Mouse (Mus musculus): ENCODE results near the gene Crip1.
A peak's percentile ranks its signal among the peaks of the same experiment; 100 is the strongest.

Crip1 gene

GRCm38 (mm10) chr12:113146112-113147057 is at the start of gene Crip1:
Gene Crip1 (plus strand): TSS chr12:113146316.
- peak; percentile 73 for DNase-seq (ENCODE audit: low spot score)

GRCm38 (mm10) chr12:113097040-113097439 is 49.1 kb upstream of the Crip1 start:
- no peak for DNase-seq (ENCODE audit: low spot score)

- no peak for DNase-seq (ENCODE audit: low spot score)
These were observed 48.3 kb upstream of the Crip1 start, which contains the start of gene Mta1 for GRCm38 (mm10) chr12:113097749-113098281. Gene Mta1 (plus strand): TSS chr12:113098278.

GRCm38 (mm10) chr12:113098530-113099151 is 47.5 kb upstream of the Crip1 start:
- DNase-seq (ENCODE audit: low spot score) = no peak

GRCm38 (mm10) chr12:113099470-113100237 is 46.5 kb upstream of the Crip1 start:
- no peak for DNase-seq (ENCODE audit: low spot score)

GRCm38 (mm10) chr12:113100448-113101076 is 45.6 kb upstream of the Crip1 start:
- no peak for DNase-seq (ENCODE audit: low spot score)

- no peak for DNase-seq (ENCODE audit: low spot score)
These were observed 44.7 kb upstream of the Crip1 start for GRCm38 (mm10) chr12:113101251-113101960.

- no peak for DNase-seq (ENCODE audit: low spot score)
These were observed 43.7 kb upstream of the Crip1 start for GRCm38 (mm10) chr12:113102461-113102860.

GRCm38 (mm10) chr12:113103846-113104451 is 42.2 kb upstream of the Crip1 start:
- DNase-seq (ENCODE audit: low spot score) = no peak

GRCm38 (mm10) chr12:113106386-113106785 is 39.7 kb upstream of the Crip1 start:
- no peak for DNase-seq (ENCODE audit: low spot score)

GRCm38 (mm10) chr12:113107431-113108124 is 38.5 kb upstream of the Crip1 start:
- no peak for DNase-seq (ENCODE audit: low spot score)

GRCm38 (mm10) chr12:113108528-113109283 is 37.4 kb upstream of the Crip1 start:
- no peak for DNase-seq (ENCODE audit: low spot score)

- DNase-seq (ENCODE audit: low spot score) = no peak
These were observed 36.3 kb upstream of the Crip1 start for GRCm38 (mm10) chr12:113109801-113110200.

GRCm38 (mm10) chr12:113114141-113114540 is 32.0 kb upstream of the Crip1 start:
- DNase-seq (ENCODE audit: low spot score) = no peak

GRCm38 (mm10) chr12:113114856-113115538 is 31.1 kb upstream of the Crip1 start:
- no peak for DNase-seq (ENCODE audit: low spot score)

GRCm38 (mm10) chr12:113119516-113120410 is 26.4 kb upstream of the Crip1 start:
- no peak for DNase-seq (ENCODE audit: low spot score)

GRCm38 (mm10) chr12:113124726-113125125 is 21.4 kb upstream of the Crip1 start:
- no peak for DNase-seq (ENCODE audit: low spot score)

Data from urinary bladder, postnatal 10 days (tissue).